Mouse (Mus musculus) retina, postnatal 1 day (tissue): ENCODE data around the gene Wfs1.
"Not testable (repeated sequence)": the region's sequence is repeated elsewhere in the genome, so short reads cannot be mapped to it uniquely, and the experiment has no call there.

Experiments
- DNase-seq: peaks from one replicate; pipeline ENCODE4 v3.0.0-alpha.2; 2012

Wfs1 gene

GRCm38 (mm10) chr5:36988781-36989624 lies at the start of gene Wfs1:
TSS of gene Wfs1 (minus strand) at chr5:36989205.
- peak; percentile 99 for DNase-seq

- DNase-seq: no peak
These were observed 47.9 kb upstream of the Wfs1 start for GRCm38 (mm10) chr5:37036884-37037283.

GRCm38 (mm10) chr5:37035896-37036295 lies 46.9 kb upstream of the Wfs1 start:
- no peak for DNase-seq

- DNase-seq: no peak
These were observed 46.2 kb upstream of the Wfs1 start for GRCm38 (mm10) chr5:37035192-37035591.

GRCm38 (mm10) chr5:37030753-37031152 lies 41.7 kb upstream of the Wfs1 start:
- no peak for DNase-seq

- DNase-seq: no peak
These were observed 40.4 kb upstream of the Wfs1 start for GRCm38 (mm10) chr5:37029326-37029905.

GRCm38 (mm10) chr5:37028486-37029311 lies 39.7 kb upstream of the Wfs1 start:
- peak; percentile 70 for DNase-seq

- peak; percentile 92 for DNase-seq
These were observed 39.1 kb upstream of the Wfs1 start for GRCm38 (mm10) chr5:37028104-37028485.

- no peak for DNase-seq
These were observed 38.7 kb upstream of the Wfs1 start for GRCm38 (mm10) chr5:37027701-37028100.

- DNase-seq: no peak
These were observed 28.2 kb upstream of the Wfs1 start for GRCm38 (mm10) chr5:37017222-37017621.

GRCm38 (mm10) chr5:37015612-37016310 lies 26.8 kb upstream of the Wfs1 start:
- DNase-seq: peak; percentile 60

GRCm38 (mm10) chr5:37010666-37011317 lies 21.8 kb upstream of the Wfs1 start:
- DNase-seq: peak; percentile 45

- DNase-seq: not testable (repeated sequence)
These were observed 20.8 kb upstream of the Wfs1 start for GRCm38 (mm10) chr5:37009761-37010160.

GRCm38 (mm10) chr5:37002001-37002400 lies 13.0 kb upstream of the Wfs1 start:
- DNase-seq: peak; percentile 73

GRCm38 (mm10) chr5:37001002-37001401 lies 12.0 kb upstream of the Wfs1 start:
- DNase-seq: no peak

- no peak for DNase-seq
These were observed 9.0 kb upstream of the Wfs1 start for GRCm38 (mm10) chr5:36997996-36998395.

- no peak for DNase-seq
These were observed 7.4 kb upstream of the Wfs1 start for GRCm38 (mm10) chr5:36996410-36996809.

- DNase-seq: no peak
These were observed 1.8 kb upstream of the Wfs1 start for GRCm38 (mm10) chr5:36990631-36991350.

GRCm38 (mm10) chr5:36990196-36990595 lies 1.2 kb upstream of the Wfs1 start:
- no peak for DNase-seq

- no peak for DNase-seq
These were observed 596 bp upstream of the Wfs1 start for GRCm38 (mm10) chr5:36989625-36989977.

- DNase-seq: no peak
These were observed 753 bp downstream of the Wfs1 start for GRCm38 (mm10) chr5:36988124-36988780.
